ENCODE assay signal across 9 mouse cellular contexts in genomic region chr1:179633414-179633752, GRCm38 (mm10). TPM values are rescaled to one million over a fixed set of nuclear protein-coding genes. Genes with fewer than 3 reads are reported as not detected.
A peak's percentile ranks its signal among the peaks of the same experiment; 100 is the strongest.
DNase-seq lines count a peak whose midpoint lies in the region; ATAC-seq and TF ChIP-seq lines count a peak whose summit lies in the region.
"Had no signal": no experiment of that assay in that cellular context is flagged by ENCODE, and none has a peak within 500 bp of the region (broad histone marks: within the 10 kb centered on the region; RNA-seq: fewer than 3 reads in every experiment).

No protein-coding gene starts in this region.

- H3K36me3 ChIP-seq in liver, adult 2 months (ENCODE audit: control insufficient read depth, insufficient read depth, low read length): no peaks in the 10 kb centered on the region
- H3K36me3 ChIP-seq in liver, embryonic 11.5 days (ENCODE audit: control insufficient read depth, insufficient read depth, low read length): no peaks in the 10 kb centered on the region
- no peaks in the 10 kb centered on the region for H3K36me3 ChIP-seq in liver, embryonic 16.5 days (ENCODE audit: control insufficient read depth, insufficient read depth)
- H3K36me3 ChIP-seq: midbrain, embryonic 12.5 days had no signal

- H3K27ac ChIP-seq in liver, adult 2 months (replicated peaks; ENCODE audit: insufficient read depth, low read depth, low read length): no peak overlapping the region
- no peak overlapping the region for H3K27ac ChIP-seq in liver, embryonic 11.5 days (ENCODE audit: low read depth, low read length)
- H3K27ac ChIP-seq in liver, embryonic 16.5 days (ENCODE audit: low read length): no peak overlapping the region
- H3K27ac ChIP-seq: midbrain, embryonic 12.5 days had no signal

- no peak overlapping the region for H3K9ac ChIP-seq in liver, adult 2 months (ENCODE audit: low read depth, low read length)
- no peak overlapping the region for H3K9ac ChIP-seq in liver, embryonic 11.5 days (ENCODE audit: low read depth, low read length)
- H3K9ac ChIP-seq in liver, embryonic 16.5 days (ENCODE audit: low read depth, low read length): no peak overlapping the region
- H3K9ac ChIP-seq: midbrain, embryonic 12.5 days had no signal

- TF ChIP-seq CTCF in liver, adult 2 months (IDR thresholded peaks at IDR 0.05; ENCODE audit: low read depth, low read length): peak; percentile 32; the same call in 1 of the 2 replicates

- peak; percentile 7 for DNase-seq in cerebellum, adult 9-11 months
- no peak for DNase-seq in liver, adult 2 months (ENCODE audit: extremely low read depth, low read depth, low spot score)
- DNase-seq in liver, embryonic 11.5 days (ENCODE audit: low spot score): no peak
- peak; percentile 8 for DNase-seq in T-cell, adult 2 months (ENCODE audit: low spot score)
- DNase-seq in right cerebral cortex, postnatal 14 days: no peak
- DNase-seq in right cerebral cortex, postnatal 36 days (ENCODE audit: low spot score in 2 of 2): no peak

- H3K9me3 ChIP-seq in liver, embryonic 11.5 days (ENCODE audit: control insufficient read depth, low read length): no peaks in the 10 kb centered on the region
- H3K9me3 ChIP-seq in liver, embryonic 16.5 days (replicated peaks; ENCODE audit: control insufficient read depth, low read length): no peaks in the 10 kb centered on the region
- H3K9me3 ChIP-seq: midbrain, embryonic 12.5 days had no signal

- peaks cover 5% of the 10 kb centered on the region; the same call in 1 of the 2 replicates for H3K4me1 ChIP-seq in liver, adult 2 months (ENCODE audit: control insufficient read depth, insufficient read depth, low read length)
- H3K4me1 ChIP-seq in liver, embryonic 11.5 days (replicated peaks; ENCODE audit: control insufficient read depth, insufficient read depth, low read length): peaks cover 8% of the 10 kb centered on the region
- H3K4me1 ChIP-seq in liver, embryonic 16.5 days (ENCODE audit: control insufficient read depth, low read depth, low read length): peaks cover 4% of the 10 kb centered on the region

- no peak overlapping the region for H3K4me2 ChIP-seq in liver, embryonic 11.5 days
- no peak overlapping the region for H3K4me2 ChIP-seq in liver, embryonic 16.5 days (ENCODE audit: low read depth, low read length)
- H3K4me2 ChIP-seq: midbrain, embryonic 12.5 days had no signal

- WGBS in liver, adult 2 months: 32% methylated on average over 1 of the region's 1 CpGs
- 7% methylated on average over 1 of the region's 1 CpGs for WGBS in liver, embryonic 11.5 days
- WGBS in liver, embryonic 16.5 days (ENCODE audit: insufficient replicate concordance): 3% methylated on average over 1 of the region's 1 CpGs

- no peak for TF ChIP-seq POLR2A in liver, adult 2 months (IDR thresholded peaks at IDR 0.05; ENCODE audit: extremely low read depth, insufficient read depth, low read length)

- no peaks in the 10 kb centered on the region for H3K79me2 ChIP-seq in liver, adult 2 months (ENCODE audit: control insufficient read depth, insufficient read depth, low read length)

- H3K4me3 ChIP-seq in liver, adult 2 months (ENCODE audit: insufficient read depth, low read depth, low read length): no peak overlapping the region
- H3K4me3 ChIP-seq in liver, embryonic 11.5 days (ENCODE audit: low read depth, low read length): no peak overlapping the region
- H3K4me3 ChIP-seq in liver, embryonic 16.5 days (ENCODE audit: low read depth, low read length): no peak overlapping the region
- H3K4me3 ChIP-seq: midbrain, embryonic 12.5 days had no signal

- H3K27me3 ChIP-seq in liver, adult 2 months (ENCODE audit: control insufficient read depth, insufficient read depth, low read length): no peaks in the 10 kb centered on the region
- H3K27me3 ChIP-seq in liver, embryonic 11.5 days (replicated peaks; ENCODE audit: control insufficient read depth, insufficient read depth, low read length): no peaks in the 10 kb centered on the region
- no peaks in the 10 kb centered on the region for H3K27me3 ChIP-seq in liver, embryonic 16.5 days (ENCODE audit: control insufficient read depth, insufficient read depth, low read depth, low read length)
- H3K27me3 ChIP-seq: midbrain, embryonic 12.5 days had no signal

- ATAC-seq in cerebellum, adult (ENCODE audit: insufficient number of reproducible peaks, low FRiP score, low TSS enrichment): no peak
- no peak for ATAC-seq in liver, embryonic 11.5 days (replicated peaks; ENCODE audit: low FRiP score)
- ATAC-seq in liver, embryonic 16.5 days (ENCODE audit: low read depth): 0 out of 2 replicates have a peak, but pooled peaks have one; percentile 37

RNA-seq across cellular contexts. Expression of gene Sccpdh, which starts 34.6 kb away (rescaled TPM):
- total RNA-seq in liver, adult 2 months (2014; rRNA removed): 4.5 and 4.8 TPM in 2 replicates
- polyA plus RNA-seq in liver, adult 2 months (2012; rRNA removed): 1.0 and 1.4 TPM in 2 replicates
- 26.7 and 29.5 TPM in 2 replicates for polyA plus RNA-seq in liver, embryonic 11.5 days (2014; fragmentation: Nextera tagmentation; extraction: Ambion mirVana)
- polyA plus RNA-seq in liver, embryonic 16.5 days (2015; fragmentation: Nextera tagmentation; extraction: Ambion mirVana): 9.4 and 10.0 TPM in 2 replicates

Comparison
In these comparisons a context has a peak if more than half of its experiments do, and no peak if none do; other contexts are left out.
1. DNase-seq: peak in cerebellum, adult 9-11 months (single experiment) and T-cell, adult 2 months (single experiment); none in liver, adult 2 months (single experiment), liver, embryonic 11.5 days (single experiment), right cerebral cortex, postnatal 14 days (single experiment) and right cerebral cortex, postnatal 36 days (0 of 2).